Mouse (Mus musculus): ENCODE data around the gene Ndnf. TPM values are rescaled to one million over a fixed set of nuclear protein-coding genes. Genes with fewer than 3 reads are reported as not detected.
A peak's percentile ranks its signal among the peaks of the same experiment; 100 is the strongest.

The Ndnf gene
- total RNA-seq, 2 experiments from 2014 or later, result 13.6 to 15.9 TPM

GRCm38 (mm10) chr6:65743144-65743870 is 71.9 kb downstream of the Ndnf start:
- DNase-seq (ENCODE audit: low spot score in 2 of 2), result no peak
- intact Hi-C loops (cut with DNase I), result no loop called here

GRCm38 (mm10) chr6:65743871-65744202 is 72.4 kb downstream of the Ndnf start:
- intact Hi-C loops (cut with DNase I), result no loop called here
- DNase-seq (ENCODE audit: low spot score in 2 of 2), result no peak

GRCm38 (mm10) chr6:65758214-65758613 is 86.8 kb downstream of the Ndnf start:
- no peak for DNase-seq (ENCODE audit: low spot score in 2 of 2)
- intact Hi-C loops (cut with DNase I), result no loop called here

GRCm38 (mm10) chr6:65759174-65759573 is 87.8 kb downstream of the Ndnf start:
- intact Hi-C loops (cut with DNase I), result no loop called here
- no peak for DNase-seq (ENCODE audit: low spot score in 2 of 2)

- intact Hi-C loops (cut with DNase I), result no loop called here
- peak in 1 of 2 experiments; percentile 6 for DNase-seq (ENCODE audit: low spot score in 2 of 2)
Observed at GRCm38 (mm10) chr6:65760073-65760472, 88.7 kb downstream of the Ndnf start.

Other genes with a start within 250 kb of the Ndnf start
- gene Tnip3, start 146.3 kb upstream of the Ndnf start, total RNA-seq (2021), result under 1 TPM in 1 of 2 experiments, not detected in 1; 0.27 TPM
- gene Prdm5, start 107.4 kb downstream of the Ndnf start, total RNA-seq (2021), result 1 to 10 TPM; 4.0 to 4.2 TPM